Mouse (Mus musculus) hindbrain, embryonic 14.5 days (tissue): ENCODE results near the gene Smim6. TPM values are rescaled to one million over a fixed set of nuclear protein-coding genes. Genes with fewer than 3 reads are reported as not detected.

Experiments used
- polyA plus RNA-seq: library from polyadenylated mRNA; unstranded; fragments of >200 nt; fragmentation: Nextera tagmentation; extraction: Ambion mirVana; gene quantifications from 2 replicates; pipeline ENCODE4 v1.2.1, GENCODE M21; 2014

The Smim6 gene
- polyA plus RNA-seq, 1 experiment from 2014 or later: not detected

Other genes starting within 250 kb of the Smim6 start
- gene Grb2, start 203.4 kb upstream of the Smim6 start, polyA plus RNA-seq: 121 and 139 TPM in 2 replicates
- 17.3 and 20.8 TPM in 2 replicates for gene Tmem94, start 146.6 kb upstream of the Smim6 start, polyA plus RNA-seq
- gene Caskin2, start 98.4 kb upstream of the Smim6 start, polyA plus RNA-seq: 10.7 and 11.0 TPM in 2 replicates
- 17.8 and 19.9 TPM in 2 replicates for gene Tsen54, start 97.3 kb upstream of the Smim6 start, polyA plus RNA-seq
- gene Llgl2, start 88.0 kb upstream of the Smim6 start, polyA plus RNA-seq: 1.3 and 2.4 TPM in 2 replicates
- gene Myo15b, start 53.6 kb upstream of the Smim6 start, polyA plus RNA-seq: 0.13 TPM in 1 of 2 replicates, not detected in the other
- gene Smim5, start 12.1 kb upstream of the Smim6 start, polyA plus RNA-seq: 2.9 and 4.6 TPM in 2 replicates
- 40.5 and 41.8 TPM in 2 replicates for gene Sap30bp, start 21.3 kb downstream of the Smim6 start, polyA plus RNA-seq
- 16.7 and 17.2 TPM in 2 replicates for gene Recql5, start 21.5 kb downstream of the Smim6 start, polyA plus RNA-seq
- 1.5 and 1.6 TPM in 2 replicates for gene Itgb4, start 62.7 kb downstream of the Smim6 start, polyA plus RNA-seq
- 48.6 and 54.4 TPM in 2 replicates for gene Galk1, start 100.7 kb downstream of the Smim6 start, polyA plus RNA-seq
- 1,746 and 2,054 TPM in 2 replicates for gene H3f3b, start 115.9 kb downstream of the Smim6 start, polyA plus RNA-seq
- gene Unk, start 118.3 kb downstream of the Smim6 start, polyA plus RNA-seq: 25.6 and 29.3 TPM in 2 replicates
- gene Unc13d, start 165.9 kb downstream of the Smim6 start, polyA plus RNA-seq: 0.75 and 0.83 TPM in 2 replicates
- 164 and 183 TPM in 2 replicates for gene Wbp2, start 175.0 kb downstream of the Smim6 start, polyA plus RNA-seq
- gene Trim47, start 215.2 kb downstream of the Smim6 start, polyA plus RNA-seq: 9.4 and 10.6 TPM in 2 replicates
- 2.7 and 2.9 TPM in 2 replicates for gene Trim65, start 219.1 kb downstream of the Smim6 start, polyA plus RNA-seq
- 79.4 and 83.1 TPM in 2 replicates for gene Mrpl38, start 226.9 kb downstream of the Smim6 start, polyA plus RNA-seq